Mouse (Mus musculus): ENCODE measurements around the gene Gm20388. TPM values are rescaled to one million over a fixed set of nuclear protein-coding genes. Genes with fewer than 3 reads are reported as not detected.

Gene Gm20388
- polyA plus RNA-seq, 1 experiment from 2014 or later: not detected

GRCm38 (mm10) chr8:124076416-124076815, 4165.8 kb downstream of the Gm20388 start:
- H3K9me3 ChIP-seq (ENCODE audit: control insufficient read depth, low read length): no peaks in the 10 kb centered on the region
- no peaks in the 10 kb centered on the region for H3K27me3 ChIP-seq (ENCODE audit: control insufficient read depth, insufficient read depth, low read length)
- H3K4me2 ChIP-seq: no peak overlapping the region
- 49% methylated on average over 3 of the region's 3 CpGs for WGBS
- no peak for ATAC-seq (ENCODE audit: low FRiP score)
- H3K27ac ChIP-seq (ENCODE audit: low read depth, low read length): no peak overlapping the region
- no peaks in the 10 kb centered on the region for H3K4me1 ChIP-seq (ENCODE audit: control insufficient read depth, insufficient read depth, low read length)
- H3K9ac ChIP-seq (ENCODE audit: low read length): no peak overlapping the region
- H3K4me3 ChIP-seq (ENCODE audit: low read depth, low read length): no peak overlapping the region
- H3K36me3 ChIP-seq (ENCODE audit: control insufficient read depth, insufficient read depth, low read length): no peaks in the 10 kb centered on the region
- no peak for DNase-seq (ENCODE audit: low spot score, missing footprints)

GRCm38 (mm10) chr8:124077377-124077776, 4166.7 kb downstream of the Gm20388 start:
- H3K9ac ChIP-seq (ENCODE audit: low read length): no peak overlapping the region
- 85% methylated on average over 8 of the region's 8 CpGs for WGBS
- ATAC-seq (ENCODE audit: low FRiP score) (no peak), DNase-seq (ENCODE audit: low spot score, missing footprints) (no peak)
- H3K4me1 ChIP-seq (ENCODE audit: control insufficient read depth, insufficient read depth, low read length): no peaks in the 10 kb centered on the region
- H3K4me3 ChIP-seq (ENCODE audit: low read depth, low read length): no peak overlapping the region
- H3K27me3 ChIP-seq (ENCODE audit: control insufficient read depth, insufficient read depth, low read length): no peaks in the 10 kb centered on the region
- H3K9me3 ChIP-seq (ENCODE audit: control insufficient read depth, low read length): no peaks in the 10 kb centered on the region
- H3K36me3 ChIP-seq (ENCODE audit: control insufficient read depth, insufficient read depth, low read length): no peaks in the 10 kb centered on the region
- no peak overlapping the region for H3K27ac ChIP-seq (ENCODE audit: low read depth, low read length)
- H3K4me2 ChIP-seq: no peak overlapping the region

GRCm38 (mm10) chr8:124077998-124078397, 4167.4 kb downstream of the Gm20388 start:
- no peaks in the 10 kb centered on the region for H3K27me3 ChIP-seq (ENCODE audit: control insufficient read depth, insufficient read depth, low read length)
- no peak overlapping the region for H3K9ac ChIP-seq (ENCODE audit: low read length)
- H3K27ac ChIP-seq (ENCODE audit: low read depth, low read length): no peak overlapping the region
- H3K4me2 ChIP-seq: no peak overlapping the region
- no peaks in the 10 kb centered on the region for H3K4me1 ChIP-seq (ENCODE audit: control insufficient read depth, insufficient read depth, low read length)
- H3K36me3 ChIP-seq (ENCODE audit: control insufficient read depth, insufficient read depth, low read length): no peaks in the 10 kb centered on the region
- H3K4me3 ChIP-seq (ENCODE audit: low read depth, low read length): no peak overlapping the region
- no peak for DNase-seq (ENCODE audit: low spot score, missing footprints)
- no peaks in the 10 kb centered on the region for H3K9me3 ChIP-seq (ENCODE audit: control insufficient read depth, low read length)
- ATAC-seq (ENCODE audit: low FRiP score): no peak
- 87% methylated on average over 10 of the region's 10 CpGs for WGBS

- H3K27me3 ChIP-seq (ENCODE audit: control insufficient read depth, insufficient read depth, low read length): no peaks in the 10 kb centered on the region
- no peak overlapping the region for H3K4me3 ChIP-seq (ENCODE audit: low read depth, low read length)
- no peak overlapping the region for H3K4me2 ChIP-seq
- 68% methylated on average over 7 of the region's 7 CpGs for WGBS
- no peak overlapping the region for H3K27ac ChIP-seq (ENCODE audit: low read depth, low read length)
- H3K9me3 ChIP-seq (ENCODE audit: control insufficient read depth, low read length): no peaks in the 10 kb centered on the region
- no peaks in the 10 kb centered on the region for H3K36me3 ChIP-seq (ENCODE audit: control insufficient read depth, insufficient read depth, low read length)
- no peak for DNase-seq (ENCODE audit: low spot score, missing footprints)
- no peak for ATAC-seq (ENCODE audit: low FRiP score)
- H3K4me1 ChIP-seq (ENCODE audit: control insufficient read depth, insufficient read depth, low read length): no peaks in the 10 kb centered on the region
- no peak overlapping the region for H3K9ac ChIP-seq (ENCODE audit: low read length)
These were observed 4168.3 kb downstream of the Gm20388 start for GRCm38 (mm10) chr8:124078969-124079368.

GRCm38 (mm10) chr8:124080467-124081326, 4170.1 kb downstream of the Gm20388 start:
- DNase-seq (ENCODE audit: low spot score, missing footprints) (no peak), ATAC-seq (ENCODE audit: low FRiP score) (no peak)
- no peaks in the 10 kb centered on the region for H3K4me1 ChIP-seq (ENCODE audit: control insufficient read depth, insufficient read depth, low read length)
- H3K9me3 ChIP-seq (ENCODE audit: control insufficient read depth, low read length): no peaks in the 10 kb centered on the region
- WGBS: 88% methylated on average over 21 of the region's 21 CpGs
- no peaks in the 10 kb centered on the region for H3K27me3 ChIP-seq (ENCODE audit: control insufficient read depth, insufficient read depth, low read length)
- H3K9ac ChIP-seq (ENCODE audit: low read length): no peak overlapping the region
- no peak overlapping the region for H3K27ac ChIP-seq (ENCODE audit: low read depth, low read length)
- H3K36me3 ChIP-seq (ENCODE audit: control insufficient read depth, insufficient read depth, low read length): no peaks in the 10 kb centered on the region
- no peak overlapping the region for H3K4me3 ChIP-seq (ENCODE audit: low read depth, low read length)
- no peak overlapping the region for H3K4me2 ChIP-seq

- DNase-seq (ENCODE audit: low spot score, missing footprints) (no peak), ATAC-seq (ENCODE audit: low FRiP score) (no peak)
- H3K9me3 ChIP-seq (ENCODE audit: control insufficient read depth, low read length): no peaks in the 10 kb centered on the region
- no peak overlapping the region for H3K27ac ChIP-seq (ENCODE audit: low read depth, low read length)
- no peak overlapping the region for H3K4me2 ChIP-seq
- H3K27me3 ChIP-seq (ENCODE audit: control insufficient read depth, insufficient read depth, low read length): no peaks in the 10 kb centered on the region
- no peak overlapping the region for H3K4me3 ChIP-seq (ENCODE audit: low read depth, low read length)
- no peaks in the 10 kb centered on the region for H3K36me3 ChIP-seq (ENCODE audit: control insufficient read depth, insufficient read depth, low read length)
- H3K9ac ChIP-seq (ENCODE audit: low read length): no peak overlapping the region
- no peaks in the 10 kb centered on the region for H3K4me1 ChIP-seq (ENCODE audit: control insufficient read depth, insufficient read depth, low read length)
- WGBS: 95% methylated on average over 8 of the region's 8 CpGs
These were observed 4172.0 kb downstream of the Gm20388 start for GRCm38 (mm10) chr8:124082616-124083015.

GRCm38 (mm10) chr8:124083611-124084010, 4173.0 kb downstream of the Gm20388 start:
- no peaks in the 10 kb centered on the region for H3K4me1 ChIP-seq (ENCODE audit: control insufficient read depth, insufficient read depth, low read length)
- no peak for DNase-seq (ENCODE audit: low spot score, missing footprints)
- H3K9me3 ChIP-seq (ENCODE audit: control insufficient read depth, low read length): no peaks in the 10 kb centered on the region
- H3K9ac ChIP-seq (ENCODE audit: low read length): no peak overlapping the region
- 85% methylated on average over 7 of the region's 7 CpGs for WGBS
- no peak overlapping the region for H3K4me3 ChIP-seq (ENCODE audit: low read depth, low read length)
- no peak overlapping the region for H3K4me2 ChIP-seq
- no peak overlapping the region for H3K27ac ChIP-seq (ENCODE audit: low read depth, low read length)
- no peak for ATAC-seq (ENCODE audit: low FRiP score)
- no peaks in the 10 kb centered on the region for H3K36me3 ChIP-seq (ENCODE audit: control insufficient read depth, insufficient read depth, low read length)
- H3K27me3 ChIP-seq (ENCODE audit: control insufficient read depth, insufficient read depth, low read length): no peaks in the 10 kb centered on the region

GRCm38 (mm10) chr8:124085668-124086067, 4175.0 kb downstream of the Gm20388 start:
- Histone ChIP-seq H3K4me2 (no peak overlapping the region), H3K9me3 (ENCODE audit: control insufficient read depth, low read length) (no peaks in the 10 kb centered on the region), H3K4me1 (ENCODE audit: control insufficient read depth, insufficient read depth, low read length) (no peaks in the 10 kb centered on the region), H3K27ac (ENCODE audit: low read depth, low read length) (no peak overlapping the region), H3K9ac (ENCODE audit: low read length) (no peak overlapping the region), H3K36me3 (ENCODE audit: control insufficient read depth, insufficient read depth, low read length) (no peaks in the 10 kb centered on the region), H3K4me3 (ENCODE audit: low read depth, low read length) (no peak overlapping the region), H3K27me3 (ENCODE audit: control insufficient read depth, insufficient read depth, low read length) (no peaks in the 10 kb centered on the region)
- WGBS: 67% methylated on average over 4 of the region's 4 CpGs
- DNase-seq (ENCODE audit: low spot score, missing footprints) (no peak), ATAC-seq (ENCODE audit: low FRiP score) (no peak)

- DNase-seq (ENCODE audit: low spot score, missing footprints): no peak
- H3K36me3 ChIP-seq (ENCODE audit: control insufficient read depth, insufficient read depth, low read length): no peaks in the 10 kb centered on the region
- H3K27me3 ChIP-seq (ENCODE audit: control insufficient read depth, insufficient read depth, low read length): no peaks in the 10 kb centered on the region
- no peak overlapping the region for H3K4me3 ChIP-seq (ENCODE audit: low read depth, low read length)
- 41% methylated on average over 11 of the region's 11 CpGs for WGBS
- H3K9ac ChIP-seq (ENCODE audit: low read length): no peak overlapping the region
- H3K27ac ChIP-seq (ENCODE audit: low read depth, low read length): no peak overlapping the region
- no peaks in the 10 kb centered on the region for H3K9me3 ChIP-seq (ENCODE audit: control insufficient read depth, low read length)
- H3K4me2 ChIP-seq: no peak overlapping the region
- no peaks in the 10 kb centered on the region for H3K4me1 ChIP-seq (ENCODE audit: control insufficient read depth, insufficient read depth, low read length)
- no peak for ATAC-seq (ENCODE audit: low FRiP score)
These were observed 4177.5 kb downstream of the Gm20388 start for GRCm38 (mm10) chr8:124088092-124088613.

All from midbrain, embryonic 11.5 days (tissue).